Mouse (Mus musculus): ENCODE measurements around the gene Sod2.
A peak's percentile ranks its signal among the peaks of the same experiment; 100 is the strongest.
"Not testable (repeated sequence)": the region's sequence is repeated elsewhere in the genome, so short reads cannot be mapped to it uniquely, and the experiment has no call there.

The Sod2 gene

DNA sequence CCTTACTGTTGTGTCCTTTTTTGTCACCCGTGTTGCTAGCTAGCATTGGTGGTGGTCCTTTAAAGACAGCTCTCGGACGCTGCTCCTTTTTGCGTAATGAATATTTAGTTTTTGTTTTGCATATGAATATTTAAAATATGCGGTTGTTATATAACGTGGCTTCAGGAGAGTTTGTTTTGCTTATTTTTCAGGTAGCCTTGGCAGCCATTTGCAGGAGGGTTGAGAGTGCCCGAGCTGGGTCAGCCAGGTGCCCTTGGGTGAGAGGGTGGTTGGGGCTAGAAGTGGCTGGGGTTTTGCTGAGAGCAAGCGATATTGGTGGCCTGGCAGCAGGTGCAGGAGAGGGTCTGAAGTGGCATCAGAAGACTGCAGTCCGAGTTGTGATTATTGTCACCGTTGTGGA lies 1.9 kb downstream of the Sod2 start:
- DNase-seq (ENCODE audit: inconsistent age in 2 of 2, low spot score in 1 of 2), result peak; percentile 61 to 86

GRCm38 (mm10) chr17:13009887-13010286 lies 3.2 kb downstream of the Sod2 start:
- peak; percentile 40 to 87 for DNase-seq (ENCODE audit: inconsistent age in 2 of 2, low spot score in 1 of 2)

- DNase-seq (ENCODE audit: inconsistent age in 2 of 2, low spot score in 1 of 2), result no peak
These were observed 6.7 kb downstream of the Sod2 start for GRCm38 (mm10) chr17:13013316-13013715.

DNA sequence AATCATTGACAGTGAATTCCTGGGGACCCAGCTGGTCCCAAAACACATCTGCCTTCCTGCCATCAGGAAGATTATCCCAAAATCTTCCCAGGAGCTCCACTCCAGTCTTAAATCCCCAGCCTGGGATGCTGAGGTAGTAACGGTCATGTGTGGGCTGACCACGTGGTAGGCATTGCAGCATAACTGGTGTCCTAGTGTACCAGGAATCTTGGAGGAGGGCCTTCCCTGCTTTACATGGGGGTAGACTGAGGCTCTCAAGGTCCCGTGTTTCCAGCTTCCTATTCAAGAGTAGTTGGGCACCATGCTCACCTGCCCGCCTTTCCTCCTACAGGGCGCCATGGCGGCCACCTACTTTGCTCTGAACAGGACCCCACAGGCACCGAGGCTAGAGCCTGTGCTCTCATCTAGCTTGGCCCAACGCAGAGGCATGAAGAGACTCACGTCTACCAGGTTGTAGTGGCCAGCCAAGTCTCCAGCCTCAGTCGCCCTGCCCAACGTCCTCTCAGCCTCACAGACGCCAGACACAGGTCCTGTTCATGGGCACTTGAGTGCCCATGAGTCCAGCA lies 30.1 kb downstream of the Sod2 start:
- not testable (repeated sequence) for DNase-seq (ENCODE audit: inconsistent age in 2 of 2, low spot score in 1 of 2)

GRCm38 (mm10) chr17:13043846-13044673 lies 37.4 kb downstream of the Sod2 start:
- DNase-seq (ENCODE audit: inconsistent age in 2 of 2, low spot score in 1 of 2), result peak; percentile 47 to 79

GRCm38 (mm10) chr17:13052124-13052813 lies 45.6 kb downstream of the Sod2 start, which contains the start of gene Gpr31b:
Gpr31b (minus strand) TSS chr17:13052296.
- DNase-seq (ENCODE audit: inconsistent age in 2 of 2, low spot score in 1 of 2), result peak in 1 of 2 experiments; percentile 20

GRCm38 (mm10) chr17:13060804-13061203 lies 54.2 kb downstream of the Sod2 start, which contains the start of gene Tcp10b:
Tcp10b (plus strand) TSS chr17:13061104.
- DNase-seq (ENCODE audit: inconsistent age in 2 of 2, low spot score in 1 of 2), result not testable (repeated sequence)

DNA sequence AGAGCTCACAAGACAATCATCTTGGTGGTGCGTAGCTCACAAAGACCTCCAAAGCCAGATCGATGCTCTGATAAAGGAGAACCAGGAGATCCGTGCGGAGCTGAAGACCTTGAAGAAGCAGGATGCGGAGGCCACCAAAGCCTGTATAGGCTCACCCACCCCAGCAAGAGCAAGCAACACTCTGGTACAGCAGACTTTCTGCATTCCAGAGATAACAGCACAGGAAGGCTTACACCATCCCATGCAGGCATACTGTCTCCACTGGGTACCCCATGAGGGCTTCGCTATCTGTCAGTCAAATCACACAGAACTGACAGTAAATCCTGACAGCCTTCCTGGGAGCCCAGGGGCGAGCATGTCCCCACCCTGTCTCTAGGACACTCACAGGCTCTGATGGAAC lies 56.2 kb downstream of the Sod2 start:
- not testable (repeated sequence) for DNase-seq (ENCODE audit: inconsistent age in 2 of 2, low spot score in 1 of 2)

GRCm38 (mm10) chr17:13067864-13068385 lies 61.3 kb downstream of the Sod2 start:
- DNase-seq (ENCODE audit: inconsistent age in 2 of 2, low spot score in 1 of 2), result not testable (repeated sequence)

GRCm38 (mm10) chr17:13069227-13069626 lies 62.6 kb downstream of the Sod2 start:
- DNase-seq (ENCODE audit: inconsistent age in 2 of 2, low spot score in 1 of 2), result not testable (repeated sequence)

Measured in adrenal gland, adult (tissue).